Mouse (Mus musculus) heart, embryonic 13.5 days (tissue): ENCODE data around the gene Fmnl2. TPM values are rescaled to one million over a fixed set of nuclear protein-coding genes. Genes with fewer than 3 reads are reported as not detected.
A peak's percentile ranks its signal among the peaks of the same experiment; 100 is the strongest.

ENCODE experiments used
- ATAC-seq: fragments of 200-750 bp; cut with Nextera tagmentation; 2 replicates; pipeline ENCODE4 v1.8.0; 2017; ENCODE audit warnings: moderate TSS enrichment; ENCODE audit not compliant: insufficient number of reproducible peaks, low FRiP score, low TSS enrichment; ENCODE audit errors: extremely low read depth
- H3K27ac ChIP-seq: fragments of 300-500 bp; sonication (generic); replicated peaks from 2 replicates; pipeline ENCODE4 v1.5.1; 2015; ENCODE audit warnings: moderate library complexity, mild to moderate bottlenecking, inconsistent platforms
- H3K27me3 ChIP-seq: fragments of 300-500 bp; sonication (generic); replicated peaks from 2 replicates; pipeline ENCODE4 v1.6.1; 2015; ENCODE audit warnings: mild to moderate bottlenecking, inconsistent platforms
- H3K36me3 ChIP-seq: fragments of 300-500 bp; sonication (generic); 2 replicates; pipeline ENCODE4 v1.6.1; 2015; ENCODE audit warnings: mild to moderate bottlenecking, inconsistent platforms
- H3K4me1 ChIP-seq: fragments of 300-500 bp; sonication (generic); 2 replicates; pipeline ENCODE4 v1.6.1; 2015; ENCODE audit warnings: inconsistent platforms
- H3K4me2 ChIP-seq: fragments of 300-500 bp; sonication (generic); 2 replicates; pipeline ENCODE4 v1.6.1; 2015; ENCODE audit warnings: inconsistent platforms, mild to moderate bottlenecking, moderate library complexity
- H3K4me3 ChIP-seq: fragments of 300-500 bp; sonication (generic); 2 replicates; pipeline ENCODE4 v1.5.1; 2015; ENCODE audit warnings: moderate library complexity, mild to moderate bottlenecking, inconsistent platforms
- H3K9ac ChIP-seq: fragments of 300-500 bp; sonication (generic); 2 replicates; pipeline ENCODE4 v1.6.1; 2015; ENCODE audit warnings: inconsistent platforms, mild to moderate bottlenecking, moderate library complexity
- H3K9me3 ChIP-seq: fragments of 300-500 bp; sonication (generic); 2 replicates; pipeline ENCODE4 v1.6.1; 2016; ENCODE audit warnings: inconsistent platforms
- WGBS: fragments of 180-500 bp; shearing (Covaris S2); methylation state at CpG from one replicate; pipeline ENCODE4 v1.1.7; 2015; ENCODE audit warnings: mixed read lengths; 5-methylcytosine and 5-hydroxymethylcytosine counted together
- polyA plus RNA-seq: library from polyadenylated mRNA; unstranded; fragments of >200 nt; fragmentation: Nextera tagmentation; extraction: Ambion mirVana; gene quantifications from 2 replicates; pipeline ENCODE4 v1.2.1, GENCODE M21; 2015

Gene Fmnl2
- polyA plus RNA-seq, 1 experiment from 2014 or later = 1.2 TPM

GRCm38 (mm10) chr2:52866151-52866550 lies 8.5 kb downstream of the Fmnl2 start:
- Histone ChIP-seq H3K27ac (no peak overlapping the region), H3K4me1 (no peaks in the 10 kb centered on the region), H3K4me2 (no peak overlapping the region), H3K9ac (no peak overlapping the region), H3K27me3 (no peaks in the 10 kb centered on the region), H3K9me3 (no peaks in the 10 kb centered on the region), H3K4me3 (no peak overlapping the region), H3K36me3 (no peaks in the 10 kb centered on the region)
- 84% methylated on average over 3 of the region's 3 CpGs for WGBS
- ATAC-seq = no peak

DNA sequence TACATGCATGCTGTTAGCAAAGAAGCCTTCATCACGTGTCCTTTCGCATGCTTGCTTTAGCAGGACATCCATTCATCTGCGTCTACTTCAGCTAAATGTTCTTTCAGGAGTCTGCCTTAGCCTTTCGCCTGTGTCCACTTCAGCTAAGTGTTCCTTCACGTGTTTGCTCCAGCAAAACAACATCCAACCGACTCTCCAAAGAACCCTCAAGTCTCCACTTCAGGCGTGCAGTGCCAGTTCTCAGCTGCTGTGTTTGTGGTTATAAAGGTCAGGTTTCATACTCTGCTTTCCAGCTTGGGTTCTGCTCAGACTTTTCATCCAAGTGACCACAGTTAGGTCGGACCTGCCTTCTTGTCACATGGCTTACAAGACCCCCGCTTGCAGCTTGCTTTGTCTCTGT lies 10.1 kb downstream of the Fmnl2 start:
- H3K27ac ChIP-seq = no peak overlapping the region
- no peaks in the 10 kb centered on the region for H3K9me3 ChIP-seq
- WGBS = 81% methylated on average over 9 of the region's 9 CpGs
- H3K4me2 ChIP-seq = no peak overlapping the region
- no peak for ATAC-seq
- H3K4me1 ChIP-seq = peaks cover 5% of the 10 kb centered on the region
- H3K9ac ChIP-seq = no peak overlapping the region
- no peaks in the 10 kb centered on the region for H3K36me3 ChIP-seq
- no peaks in the 10 kb centered on the region for H3K27me3 ChIP-seq
- H3K4me3 ChIP-seq = no peak overlapping the region

DNA sequence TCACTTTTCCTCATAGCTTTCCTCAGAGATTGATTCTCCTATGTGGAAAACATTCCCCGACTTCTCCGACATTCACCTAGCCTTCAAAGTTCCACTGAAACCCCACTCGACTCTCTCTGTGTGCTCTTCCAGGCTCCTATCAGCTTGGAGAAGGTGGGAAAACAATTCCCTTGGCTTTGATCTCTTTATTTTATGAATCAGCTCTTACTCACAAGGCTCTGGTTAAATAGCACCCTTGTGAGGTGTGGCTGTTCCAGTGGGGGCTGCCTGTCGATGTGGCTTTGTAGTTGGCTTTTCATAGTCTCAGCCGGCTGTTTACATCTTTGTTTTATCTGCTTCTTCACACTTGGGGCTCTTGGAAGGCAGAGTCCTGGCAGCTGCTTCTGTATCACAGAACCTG lies 10.5 kb downstream of the Fmnl2 start:
- 46% methylated on average over 5 of the region's 5 CpGs for WGBS
- Histone ChIP-seq H3K36me3 (no peaks in the 10 kb centered on the region), H3K27me3 (no peaks in the 10 kb centered on the region), H3K9ac (no peak overlapping the region), H3K4me2 (0 out of 2 replicates have a peak overlapping the region, but pooled peaks have one; percentile 20), H3K27ac (no peak overlapping the region), H3K4me3 (no peak overlapping the region), H3K4me1 (peaks cover 9% of the 10 kb centered on the region), H3K9me3 (no peaks in the 10 kb centered on the region)
- ATAC-seq = no peak

DNA sequence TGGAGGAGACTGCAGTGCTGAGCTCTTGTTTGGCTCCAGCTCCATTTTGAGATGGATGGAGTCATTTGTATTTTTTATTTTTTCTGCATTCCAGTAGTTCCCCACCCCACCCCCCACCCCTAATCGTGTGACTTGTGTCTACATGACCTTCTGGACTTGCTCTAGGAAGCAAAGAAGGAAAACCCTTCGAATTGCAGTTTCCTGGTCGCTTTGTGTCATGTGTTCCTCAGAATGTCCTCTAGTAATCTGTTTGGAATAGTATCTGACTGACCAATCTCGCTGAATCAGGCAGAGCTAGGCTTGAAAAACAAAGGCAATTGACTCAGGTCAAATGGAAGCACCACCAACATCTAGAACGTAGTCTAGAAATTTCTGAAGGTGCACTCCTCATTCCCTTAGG lies 15.0 kb downstream of the Fmnl2 start:
- H3K4me3 ChIP-seq = no peak overlapping the region
- no peak overlapping the region for H3K4me2 ChIP-seq
- no peaks in the 10 kb centered on the region for H3K36me3 ChIP-seq
- H3K9me3 ChIP-seq = no peaks in the 10 kb centered on the region
- no peak overlapping the region for H3K9ac ChIP-seq
- no peak for ATAC-seq
- peaks cover 16% of the 10 kb centered on the region for H3K4me1 ChIP-seq
- WGBS = 61% methylated on average over 5 of the region's 5 CpGs
- no peak overlapping the region for H3K27ac ChIP-seq
- no peaks in the 10 kb centered on the region for H3K27me3 ChIP-seq

GRCm38 (mm10) chr2:52873276-52874063 lies 15.8 kb downstream of the Fmnl2 start:
- H3K36me3 ChIP-seq = no peaks in the 10 kb centered on the region
- H3K27ac ChIP-seq = no peak overlapping the region
- no peaks in the 10 kb centered on the region for H3K27me3 ChIP-seq
- no peak overlapping the region for H3K9ac ChIP-seq
- no peaks in the 10 kb centered on the region for H3K9me3 ChIP-seq
- peak overlapping the region; percentile 27; the same call in 1 of the 2 replicates for H3K4me2 ChIP-seq
- no peak for ATAC-seq
- H3K4me3 ChIP-seq = no peak overlapping the region
- 58% methylated on average over 18 of the region's 18 CpGs for WGBS
- H3K4me1 ChIP-seq = peaks cover 16% of the 10 kb centered on the region

DNA sequence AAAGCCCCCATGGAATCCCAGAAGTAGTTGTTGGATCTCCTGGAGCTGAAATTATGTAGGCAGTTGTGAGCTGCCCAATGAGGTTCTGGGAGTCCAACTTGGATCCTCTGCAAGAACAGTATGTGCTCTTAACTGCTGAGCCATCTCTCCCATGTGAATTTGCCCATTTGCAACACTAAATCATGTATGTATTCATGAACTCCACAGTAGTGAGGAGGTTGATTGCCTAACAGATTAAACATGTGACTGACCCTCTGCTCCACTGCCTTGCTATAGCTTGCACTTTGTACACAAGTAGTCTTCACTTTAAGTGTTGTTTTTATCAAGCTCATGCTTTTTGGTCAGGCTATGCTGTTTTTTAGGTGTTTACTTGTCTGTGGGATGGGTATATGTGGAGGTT lies 17.1 kb downstream of the Fmnl2 start:
- Histone ChIP-seq H3K9ac (no peak overlapping the region), H3K36me3 (no peaks in the 10 kb centered on the region), H3K27me3 (no peaks in the 10 kb centered on the region), H3K4me3 (no peak overlapping the region), H3K4me1 (peaks cover 21% of the 10 kb centered on the region), H3K4me2 (no peak overlapping the region), H3K9me3 (no peaks in the 10 kb centered on the region), H3K27ac (no peak overlapping the region)
- no peak for ATAC-seq

DNA sequence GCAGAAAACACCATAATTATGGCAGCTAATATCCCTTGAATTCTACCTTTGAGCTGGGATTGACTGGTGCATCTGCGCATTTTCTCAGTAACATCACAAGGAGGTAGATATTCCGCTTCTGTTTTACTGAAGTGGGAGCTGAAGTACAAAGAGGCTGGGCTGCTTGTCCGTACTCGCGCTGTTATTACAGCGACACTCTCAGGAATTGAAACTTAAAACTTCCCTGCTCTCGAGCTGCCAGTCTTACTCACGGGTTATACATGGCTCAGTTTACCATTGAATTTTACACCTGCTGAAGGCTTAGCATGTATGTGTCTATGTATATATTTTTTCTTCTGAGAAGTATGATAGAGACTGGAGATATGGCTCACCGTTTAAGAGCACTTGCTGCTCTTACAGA lies 18.1 kb downstream of the Fmnl2 start:
- Histone ChIP-seq H3K4me1 (peaks cover 21% of the 10 kb centered on the region), H3K4me3 (no peak overlapping the region), H3K27ac (no peak overlapping the region), H3K9ac (no peak overlapping the region), H3K9me3 (no peaks in the 10 kb centered on the region), H3K27me3 (no peaks in the 10 kb centered on the region), H3K36me3 (no peaks in the 10 kb centered on the region), H3K4me2 (no peak overlapping the region)
- 77% methylated on average over 9 of the region's 9 CpGs for WGBS
- no peak for ATAC-seq

DNA sequence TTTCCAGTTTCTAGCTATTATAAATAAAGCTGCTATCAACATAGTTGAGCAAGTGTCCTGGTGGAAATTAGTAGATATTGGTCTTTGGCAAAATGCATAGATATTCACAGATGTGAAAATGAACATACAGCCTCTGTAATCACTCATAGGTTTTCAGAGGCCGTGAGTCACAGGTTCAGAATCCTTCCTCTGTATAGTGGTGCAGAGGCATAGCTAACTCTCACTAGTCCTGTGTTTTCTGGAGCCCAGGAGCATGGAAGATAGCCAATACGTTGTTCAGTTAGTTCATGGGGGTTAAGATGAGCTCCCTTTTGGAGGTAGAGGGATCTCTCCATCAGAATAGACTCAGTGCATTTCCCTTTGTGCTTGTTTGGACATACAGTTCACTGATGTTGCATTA lies 25.7 kb downstream of the Fmnl2 start:
- Histone ChIP-seq H3K27ac (no peak overlapping the region), H3K4me1 (peaks cover 12% of the 10 kb centered on the region; the same call in 1 of the 2 replicates), H3K4me2 (no peak overlapping the region), H3K4me3 (no peak overlapping the region), H3K27me3 (0 out of 2 replicates have a peak, but pooled peaks cover 5% of the 10 kb centered on the region), H3K36me3 (no peaks in the 10 kb centered on the region), H3K9ac (no peak overlapping the region), H3K9me3 (no peaks in the 10 kb centered on the region)
- no peak for ATAC-seq
- 88% methylated on average over 2 of the region's 2 CpGs for WGBS

- Histone ChIP-seq H3K36me3 (no peaks in the 10 kb centered on the region), H3K4me2 (no peak overlapping the region), H3K4me1 (peaks cover 8% of the 10 kb centered on the region; the same call in 1 of the 2 replicates), H3K9ac (no peak overlapping the region), H3K4me3 (no peak overlapping the region), H3K27me3 (0 out of 2 replicates have a peak, but pooled peaks cover 7% of the 10 kb centered on the region), H3K9me3 (no peaks in the 10 kb centered on the region), H3K27ac (no peak overlapping the region)
- 69% methylated on average over 4 of the region's 4 CpGs for WGBS
- no peak for ATAC-seq
Measured at GRCm38 (mm10) chr2:52884082-52884481, 26.4 kb downstream of the Fmnl2 start.

DNA sequence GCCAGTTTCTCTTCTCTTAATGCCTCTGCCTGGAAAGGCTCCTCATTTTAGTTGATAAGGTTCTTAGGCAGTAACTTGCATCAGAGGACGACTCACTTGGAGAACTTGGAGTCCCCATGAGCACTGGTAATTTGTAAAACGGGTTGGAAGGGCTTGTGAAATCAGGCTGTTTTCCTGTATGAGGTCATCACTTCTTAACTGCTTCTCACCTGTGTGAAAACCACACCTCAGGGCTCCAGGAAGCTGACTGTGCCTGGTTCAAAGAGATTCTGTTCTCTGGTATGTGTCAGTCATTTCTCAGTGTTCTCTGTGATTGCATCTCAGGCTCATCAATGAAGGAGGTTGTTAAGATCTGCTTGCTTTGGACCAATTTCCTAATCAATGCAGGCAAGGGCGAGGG lies 27.4 kb downstream of the Fmnl2 start:
- Histone ChIP-seq H3K9me3 (no peaks in the 10 kb centered on the region), H3K4me1 (peaks cover 7% of the 10 kb centered on the region; the same call in 1 of the 2 replicates), H3K4me2 (no peak overlapping the region), H3K4me3 (no peak overlapping the region), H3K27ac (no peak overlapping the region), H3K27me3 (0 out of 2 replicates have a peak, but pooled peaks cover 7% of the 10 kb centered on the region), H3K36me3 (no peaks in the 10 kb centered on the region), H3K9ac (no peak overlapping the region)
- ATAC-seq = no peak
- 54% methylated on average over 3 of the region's 3 CpGs for WGBS

- no peak overlapping the region for H3K27ac ChIP-seq
- no peak overlapping the region for H3K9ac ChIP-seq
- 74% methylated on average over 2 of the region's 2 CpGs for WGBS
- 0 out of 2 replicates have a peak, but pooled peaks cover 7% of the 10 kb centered on the region for H3K27me3 ChIP-seq
- no peaks in the 10 kb centered on the region for H3K9me3 ChIP-seq
- no peaks in the 10 kb centered on the region for H3K36me3 ChIP-seq
- no peak overlapping the region for H3K4me2 ChIP-seq
- no peak overlapping the region for H3K4me3 ChIP-seq
- H3K4me1 ChIP-seq = peaks cover 7% of the 10 kb centered on the region; the same call in 1 of the 2 replicates
- ATAC-seq = no peak
Measured at GRCm38 (mm10) chr2:52887281-52887680, 29.6 kb downstream of the Fmnl2 start.

DNA sequence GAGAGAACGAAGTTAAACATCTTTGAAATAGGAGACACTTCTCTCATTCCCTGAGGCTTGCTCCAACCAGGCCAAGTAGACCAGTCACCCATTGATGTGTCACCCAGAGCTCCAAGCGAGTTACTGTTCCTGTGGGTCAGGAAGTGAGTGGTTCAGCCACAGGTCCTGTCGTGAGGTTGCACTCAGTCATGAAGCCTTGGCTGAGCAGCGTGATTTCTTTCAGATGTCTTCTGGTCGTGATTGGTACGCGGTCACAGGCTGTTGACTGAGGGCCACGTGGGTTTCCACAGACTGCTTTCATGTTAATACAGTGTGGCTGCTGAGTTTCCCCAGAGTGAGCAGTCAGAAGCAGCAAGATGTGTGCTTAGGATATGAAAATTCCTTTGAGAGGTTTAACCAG lies 33.5 kb downstream of the Fmnl2 start:
- Histone ChIP-seq H3K4me2 (no peak overlapping the region), H3K9me3 (no peaks in the 10 kb centered on the region), H3K9ac (no peak overlapping the region), H3K27ac (no peak overlapping the region), H3K36me3 (no peaks in the 10 kb centered on the region), H3K4me3 (no peak overlapping the region), H3K4me1 (peaks cover 18% of the 10 kb centered on the region), H3K27me3 (0 out of 2 replicates have a peak, but pooled peaks cover 7% of the 10 kb centered on the region)
- no peak for ATAC-seq
- 74% methylated on average over 8 of the region's 8 CpGs for WGBS
